Mouse (Mus musculus) midbrain, postnatal 0 days (tissue): Measurements from ENCODE around the gene Ppil3. TPM values are rescaled to one million over a fixed set of nuclear protein-coding genes. Genes with fewer than 3 reads are reported as not detected.

Experiments
- ATAC-seq: fragments of 200-750 bp; cut with Nextera tagmentation; 2 replicates; pipeline ENCODE4 v1.8.0; 2017; ENCODE audit warnings: moderate number of reproducible peaks, mild to moderate bottlenecking, moderate TSS enrichment, moderate library complexity; ENCODE audit not compliant: low FRiP score
- DNase-seq: peaks from one replicate; pipeline ENCODE4 v3.0.0-alpha.2; 2015; ENCODE audit warnings: low spot score
- H3K27ac ChIP-seq: fragments of 300-500 bp; sonication (generic); 2 replicates; pipeline ENCODE4 v1.5.1; 2014; ENCODE audit warnings: low read depth, mild to moderate bottlenecking, low read length, mixed read lengths
- H3K27me3 ChIP-seq: fragments of 300-500 bp; sonication (generic); 2 replicates; pipeline ENCODE4 v1.6.1; 2014; ENCODE audit warnings: low read length, control low read depth, mixed read lengths; ENCODE audit not compliant: insufficient read depth
- H3K36me3 ChIP-seq: fragments of 300-500 bp; sonication (generic); 2 replicates; pipeline ENCODE4 v1.6.1; 2014; ENCODE audit warnings: low read length, control low read depth, mixed read lengths; ENCODE audit not compliant: insufficient read depth
- H3K4me1 ChIP-seq: fragments of 300-500 bp; sonication (generic); 2 replicates; pipeline ENCODE4 v1.6.1; 2014; ENCODE audit warnings: mild to moderate bottlenecking, control low read depth, antibody characterized with exemption, low read length, mixed read lengths; ENCODE audit not compliant: insufficient read depth
- H3K4me2 ChIP-seq: fragments of 300-500 bp; sonication (generic); 2 replicates; pipeline ENCODE4 v1.6.1; 2014; ENCODE audit warnings: low read depth, mild to moderate bottlenecking, low read length, mixed read lengths; ENCODE audit not compliant: poor library complexity, severe bottlenecking
- H3K4me3 ChIP-seq: fragments of 300-500 bp; sonication (generic); 2 replicates; pipeline ENCODE4 v1.5.1; 2014; ENCODE audit warnings: low read depth, mild to moderate bottlenecking, low read length, moderate library complexity
- H3K9ac ChIP-seq: fragments of 300-500 bp; sonication (generic); replicated peaks from 2 replicates; pipeline ENCODE4 v1.6.1; 2014; ENCODE audit warnings: mild to moderate bottlenecking, low read length, moderate library complexity, mixed read lengths; ENCODE audit not compliant: poor library complexity, severe bottlenecking
- H3K9me3 ChIP-seq: fragments of 300-500 bp; sonication (generic); 2 replicates; pipeline ENCODE4 v1.6.1; 2016; ENCODE audit warnings: low read length, control low read depth
- CTCF ChIP-seq: IDR thresholded peaks from 2 replicates; pipeline ENCODE4 v1.5.1; 2016; ENCODE audit warnings: antibody characterized with exemption, mild to moderate bottlenecking
- WGBS: fragments of 180-500 bp; shearing (Covaris S2); extraction: QIAGEN DNeasy Blood & Tissue Kit; methylation state at CpG from one replicate; pipeline ENCODE4 v1.1.7; 2014; 5-methylcytosine and 5-hydroxymethylcytosine counted together
- polyA plus RNA-seq: library from polyadenylated mRNA; unstranded; fragments of >200 nt; fragmentation: Nextera tagmentation; extraction: Ambion mirVana; gene quantifications from 2 replicates; pipeline ENCODE4 v1.2.1, GENCODE M21; 2015
- total RNA-seq: library from RNA; depleted of rRNA; stranded (reverse); fragments of >200 nt; gene quantifications from 2 replicates; pipeline ENCODE4 v1.2.3, GENCODE M21; 2014

Gene Ppil3
- total and polyA plus RNA-seq, 2 experiments from 2014 or later: 21.9 to 40.4 TPM

- peaks cover 35% of the 10 kb centered on the region for H3K36me3 ChIP-seq
- ATAC-seq: no peak
- no peak overlapping the region for H3K9ac ChIP-seq
- no peak overlapping the region for H3K4me3 ChIP-seq
- no peak for TF ChIP-seq CTCF
- no peaks in the 10 kb centered on the region for H3K27me3 ChIP-seq
- no peak overlapping the region for H3K4me2 ChIP-seq
- no peak for DNase-seq
- WGBS: 79% methylated on average over 10 of the region's 10 CpGs
- H3K4me1 ChIP-seq: no peaks in the 10 kb centered on the region; the same call in 1 of the 2 replicates
- H3K27ac ChIP-seq: no peak overlapping the region
- no peaks in the 10 kb centered on the region for H3K9me3 ChIP-seq
Measured at GRCm38 (mm10) chr1:58420032-58420431, 25.3 kb downstream of the Ppil3 start.

GRCm38 (mm10) chr1:58416048-58416447 lies 29.2 kb downstream of the Ppil3 start:
- Histone ChIP-seq H3K4me2 (no peak overlapping the region), H3K27me3 (no peaks in the 10 kb centered on the region), H3K9ac (no peak overlapping the region), H3K36me3 (peaks cover 64% of the 10 kb centered on the region), H3K4me3 (no peak overlapping the region), H3K4me1 (no peaks in the 10 kb centered on the region), H3K9me3 (no peaks in the 10 kb centered on the region), H3K27ac (no peak overlapping the region)
- WGBS: 88% methylated on average over 2 of the region's 2 CpGs
- no peak for TF ChIP-seq CTCF
- no peak for DNase-seq
- no peak for ATAC-seq

- TF ChIP-seq CTCF: peak; percentile 44
- no peak overlapping the region for H3K4me3 ChIP-seq
- H3K36me3 ChIP-seq: peaks cover 69% of the 10 kb centered on the region
- H3K27me3 ChIP-seq: no peaks in the 10 kb centered on the region
- H3K9ac ChIP-seq: no peak overlapping the region
- no peak for ATAC-seq
- WGBS: 28% methylated on average over 1 of the region's 1 CpGs
- H3K9me3 ChIP-seq: no peaks in the 10 kb centered on the region
- H3K4me1 ChIP-seq: no peaks in the 10 kb centered on the region
- DNase-seq: no peak
- H3K27ac ChIP-seq: no peak overlapping the region
- no peak overlapping the region for H3K4me2 ChIP-seq
Measured at GRCm38 (mm10) chr1:58415442-58415841, 29.8 kb downstream of the Ppil3 start.

- WGBS: 88% methylated on average over 7 of the region's 7 CpGs
- DNase-seq: no peak
- peaks cover 47% of the 10 kb centered on the region for H3K36me3 ChIP-seq
Measured at GRCm38 (mm10) chr1:58410776-58411175, 34.5 kb downstream of the Ppil3 start.

GRCm38 (mm10) chr1:58410198-58410588 lies 35.1 kb downstream of the Ppil3 start:
- Histone ChIP-seq H3K9ac (no peak overlapping the region), H3K4me3 (no peak overlapping the region), H3K9me3 (no peaks in the 10 kb centered on the region), H3K4me1 (no peaks in the 10 kb centered on the region), H3K4me2 (no peak overlapping the region), H3K36me3 (peaks cover 44% of the 10 kb centered on the region), H3K27me3 (no peaks in the 10 kb centered on the region), H3K27ac (no peak overlapping the region)
- ATAC-seq (no peak), DNase-seq (no peak)
- 84% methylated on average over 3 of the region's 3 CpGs for WGBS
- no peak for TF ChIP-seq CTCF

More at GRCm38 (mm10) chr1:58410776-58411175, 34.5 kb downstream of the Ppil3 start:
- no peaks in the 10 kb centered on the region for H3K9me3 ChIP-seq
- H3K4me3 ChIP-seq: no peak overlapping the region
- H3K27me3 ChIP-seq: no peaks in the 10 kb centered on the region
- H3K27ac ChIP-seq: no peak overlapping the region
- no peak for TF ChIP-seq CTCF
- no peak overlapping the region for H3K4me2 ChIP-seq
- no peaks in the 10 kb centered on the region for H3K4me1 ChIP-seq
- no peak overlapping the region for H3K9ac ChIP-seq
- no peak for ATAC-seq

GRCm38 (mm10) chr1:58409553-58410197 lies 35.6 kb downstream of the Ppil3 start:
- no peak overlapping the region for H3K9ac ChIP-seq
- H3K9me3 ChIP-seq: no peaks in the 10 kb centered on the region
- DNase-seq (no peak), ATAC-seq (no peak)
- TF ChIP-seq CTCF: no peak
- no peaks in the 10 kb centered on the region for H3K27me3 ChIP-seq
- 85% methylated on average over 5 of the region's 5 CpGs for WGBS
- H3K4me2 ChIP-seq: no peak overlapping the region
- H3K27ac ChIP-seq: no peak overlapping the region
- no peak overlapping the region for H3K4me3 ChIP-seq
- no peaks in the 10 kb centered on the region for H3K4me1 ChIP-seq
- H3K36me3 ChIP-seq: peaks cover 39% of the 10 kb centered on the region
